Mouse (Mus musculus) heart, adult 2 months (tissue): ENCODE results near the gene Mpped2.

Experiments
- EP300 ChIP-seq: fragments of 200-500 bp; IDR thresholded peaks from 2 replicates; pipeline ENCODE4 v1.6.1; 2011; ENCODE audit warnings: low read depth, low read length, control low read depth; ENCODE audit not compliant: insufficient read depth
- POLR2A ChIP-seq: fragments of 200-500 bp; IDR thresholded peaks from 2 replicates; pipeline ENCODE4 v1.6.1; 2011; ENCODE audit warnings: mild to moderate bottlenecking, low read depth, low read length, control low read depth; ENCODE audit not compliant: insufficient read depth

DNA sequence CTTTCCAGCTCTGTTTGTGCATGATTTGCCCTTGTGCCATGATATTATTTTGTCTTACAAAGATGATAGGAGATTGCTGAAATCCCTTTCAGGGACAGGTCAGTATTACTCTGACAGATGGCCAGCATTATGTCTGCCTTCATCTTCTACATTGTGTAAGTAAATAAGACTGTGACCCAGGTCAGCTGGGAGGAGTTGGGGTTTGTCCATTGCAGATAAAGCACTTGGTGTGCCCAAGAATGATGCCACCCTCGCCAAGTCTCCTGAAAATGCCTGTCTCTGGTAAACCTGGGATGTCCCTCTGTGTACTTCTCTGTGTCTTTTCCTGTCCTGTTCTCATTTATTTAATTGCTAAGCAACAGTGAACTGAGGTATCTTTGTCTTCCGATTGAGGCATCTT, 177.8 kb downstream of the Mpped2 start:
- TF ChIP-seq POLR2A (no peak), EP300 (no peak)
